Mouse (Mus musculus) heart, postnatal 0 days (tissue): Measurements from ENCODE around the gene Ccdc42.

Experiments
- CTCF ChIP-seq: IDR thresholded peaks from 2 replicates; pipeline ENCODE4 v1.5.1; 2016; ENCODE audit warnings: antibody characterized with exemption, control low read depth, low read depth
- EP300 ChIP-seq: IDR thresholded peaks from 2 replicates; pipeline ENCODE4 v1.6.1; 2016; ENCODE audit warnings: antibody characterized with exemption, low read depth

DNA sequence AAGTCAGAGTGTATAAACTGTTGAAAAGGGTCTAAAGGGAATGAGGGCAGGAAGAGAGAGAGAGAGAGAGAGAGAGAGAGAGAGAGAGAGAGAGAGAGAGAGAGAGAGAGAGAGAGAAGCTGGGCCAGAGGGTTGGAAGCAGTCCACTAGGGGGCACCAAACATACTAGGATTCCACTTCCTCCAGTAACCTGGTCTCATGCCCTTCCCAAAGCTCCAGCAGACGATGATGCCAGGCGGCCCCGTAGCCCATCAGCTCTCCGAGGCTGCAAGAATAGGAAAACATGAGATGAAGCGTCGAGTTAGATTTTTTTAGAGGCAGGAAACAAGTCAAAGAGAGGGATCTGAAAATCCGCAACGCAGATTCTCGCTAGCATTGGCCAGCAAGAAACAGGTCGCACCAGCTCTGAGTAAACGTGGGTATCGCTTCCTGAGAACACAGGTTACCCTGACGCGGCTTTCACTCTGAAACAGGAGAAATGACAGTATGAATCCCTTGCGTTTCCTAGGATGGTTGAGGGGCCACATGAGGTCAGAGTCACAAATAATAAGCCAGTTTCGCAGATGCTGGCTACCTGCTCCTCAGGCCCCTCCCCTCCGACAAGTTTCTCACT is 20.3 kb upstream of the Ccdc42 start:
- TF ChIP-seq EP300 (no peak), CTCF (peak; percentile 73)
